Mouse (Mus musculus): ENCODE data around the gene Pnrc1. TPM values are rescaled to one million over a fixed set of nuclear protein-coding genes. Genes with fewer than 3 reads are reported as not detected.

Pnrc1 gene
- polyA plus RNA-seq, 1 experiment, result 250 TPM

GRCm38 (mm10) chr4:33254706-33255105 lies 35.3 kb downstream of the Pnrc1 start:
- no peak overlapping the region for H3K4me3 ChIP-seq (ENCODE audit: control insufficient read depth, insufficient read depth, low read length)
- TF ChIP-seq POLR2A (IDR thresholded peaks at IDR 0.05; ENCODE audit: control insufficient read depth, extremely low read depth, insufficient read depth, low read length, poor library complexity), result no peak
- no peak for TF ChIP-seq CTCF (IDR thresholded peaks at IDR 0.05; ENCODE audit: borderline replicate concordance, control insufficient read depth, extremely low read depth, insufficient read depth, low read length, poor library complexity)
- no peaks in the 10 kb centered on the region for H3K27me3 ChIP-seq (ENCODE audit: control insufficient read depth, insufficient read depth, low read length)
- H3K4me1 ChIP-seq (replicated peaks; ENCODE audit: control insufficient read depth, insufficient read depth, low read length), result peaks cover 5% of the 10 kb centered on the region
- H3K36me3 ChIP-seq (ENCODE audit: control insufficient read depth, insufficient read depth, low read length), result no peaks in the 10 kb centered on the region
- WGBS, result 91% methylated on average over 4 of the region's 4 CpGs
- H3K27ac ChIP-seq (ENCODE audit: control insufficient read depth, insufficient read depth, low read length), result no peak overlapping the region
- DNase-seq, result no peak

GRCm38 (mm10) chr4:33250867-33251266 lies 39.1 kb downstream of the Pnrc1 start:
- TF ChIP-seq CTCF (IDR thresholded peaks at IDR 0.05; ENCODE audit: borderline replicate concordance, control insufficient read depth, extremely low read depth, insufficient read depth, low read length, poor library complexity), result no peak
- TF ChIP-seq POLR2A (IDR thresholded peaks at IDR 0.05; ENCODE audit: control insufficient read depth, extremely low read depth, insufficient read depth, low read length, poor library complexity), result no peak
- WGBS, result 61% methylated on average over 2 of the region's 2 CpGs
- no peak for DNase-seq
- Histone ChIP-seq H3K36me3 (ENCODE audit: control insufficient read depth, insufficient read depth, low read length) (peaks cover 4% of the 10 kb centered on the region), H3K27me3 (ENCODE audit: control insufficient read depth, insufficient read depth, low read length) (no peaks in the 10 kb centered on the region), H3K4me1 (replicated peaks; ENCODE audit: control insufficient read depth, insufficient read depth, low read length) (peaks cover 8% of the 10 kb centered on the region), H3K4me3 (ENCODE audit: control insufficient read depth, insufficient read depth, low read length) (no peak overlapping the region), H3K27ac (ENCODE audit: control insufficient read depth, insufficient read depth, low read length) (no peak overlapping the region)

GRCm38 (mm10) chr4:33249716-33250230 lies 40.2 kb downstream of the Pnrc1 start:
- TF ChIP-seq POLR2A (IDR thresholded peaks at IDR 0.05; ENCODE audit: control insufficient read depth, extremely low read depth, insufficient read depth, low read length, poor library complexity), result no peak
- TF ChIP-seq CTCF (IDR thresholded peaks at IDR 0.05; ENCODE audit: borderline replicate concordance, control insufficient read depth, extremely low read depth, insufficient read depth, low read length, poor library complexity), result no peak
- Histone ChIP-seq H3K4me3 (ENCODE audit: control insufficient read depth, insufficient read depth, low read length) (no peak overlapping the region), H3K27me3 (ENCODE audit: control insufficient read depth, insufficient read depth, low read length) (no peaks in the 10 kb centered on the region), H3K27ac (ENCODE audit: control insufficient read depth, insufficient read depth, low read length) (no peak overlapping the region), H3K4me1 (replicated peaks; ENCODE audit: control insufficient read depth, insufficient read depth, low read length) (peaks cover 7% of the 10 kb centered on the region), H3K36me3 (ENCODE audit: control insufficient read depth, insufficient read depth, low read length) (peaks cover 15% of the 10 kb centered on the region)
- 81% methylated on average over 1 of the region's 1 CpGs for WGBS
- DNase-seq, result no peak

- peaks cover 9% of the 10 kb centered on the region; the same call in 1 of the 2 replicates for H3K4me1 ChIP-seq (replicated peaks; ENCODE audit: control insufficient read depth, insufficient read depth, low read length)
- H3K36me3 ChIP-seq (ENCODE audit: control insufficient read depth, insufficient read depth, low read length), result peaks cover 24% of the 10 kb centered on the region
- H3K27me3 ChIP-seq (ENCODE audit: control insufficient read depth, insufficient read depth, low read length), result no peaks in the 10 kb centered on the region
- H3K27ac ChIP-seq (ENCODE audit: control insufficient read depth, insufficient read depth, low read length), result peak overlapping the region; percentile 83
- WGBS, result under 1% methylated on average over 4 of the region's 4 CpGs
- 0 out of 2 replicates have a peak overlapping the region, but pooled peaks have one; percentile 9 for H3K4me3 ChIP-seq (ENCODE audit: control insufficient read depth, insufficient read depth, low read length)
- TF ChIP-seq CTCF (IDR thresholded peaks at IDR 0.05; ENCODE audit: borderline replicate concordance, control insufficient read depth, extremely low read depth, insufficient read depth, low read length, poor library complexity) (no peak), POLR2A (IDR thresholded peaks at IDR 0.05; ENCODE audit: control insufficient read depth, extremely low read depth, insufficient read depth, low read length, poor library complexity) (no peak)
- peak; percentile 29 for DNase-seq
These were observed 41.0 kb downstream of the Pnrc1 start for GRCm38 (mm10) chr4:33248915-33249314.

- Histone ChIP-seq H3K4me1 (replicated peaks; ENCODE audit: control insufficient read depth, insufficient read depth, low read length) (peaks cover 9% of the 10 kb centered on the region; the same call in 1 of the 2 replicates), H3K4me3 (ENCODE audit: control insufficient read depth, insufficient read depth, low read length) (peak overlapping the region; percentile 70), H3K27ac (ENCODE audit: control insufficient read depth, insufficient read depth, low read length) (peak overlapping the region; percentile 89), H3K27me3 (ENCODE audit: control insufficient read depth, insufficient read depth, low read length) (no peaks in the 10 kb centered on the region), H3K36me3 (ENCODE audit: control insufficient read depth, insufficient read depth, low read length) (peaks cover 30% of the 10 kb centered on the region)
- TF ChIP-seq CTCF (IDR thresholded peaks at IDR 0.05; ENCODE audit: borderline replicate concordance, control insufficient read depth, extremely low read depth, insufficient read depth, low read length, poor library complexity), result peak; percentile 61; the same call in 1 of the 2 replicates
- peak; percentile 98 for TF ChIP-seq POLR2A (IDR thresholded peaks at IDR 0.05; ENCODE audit: control insufficient read depth, extremely low read depth, insufficient read depth, low read length, poor library complexity)
- peak; percentile 98 for DNase-seq
- under 1% methylated on average over 88 of the region's 88 CpGs for WGBS
These were observed 41.7 kb downstream of the Pnrc1 start for GRCm38 (mm10) chr4:33248062-33248889.

- Histone ChIP-seq H3K27me3 (ENCODE audit: control insufficient read depth, insufficient read depth, low read length) (no peaks in the 10 kb centered on the region), H3K4me3 (ENCODE audit: control insufficient read depth, insufficient read depth, low read length) (peak overlapping the region; percentile 72), H3K36me3 (ENCODE audit: control insufficient read depth, insufficient read depth, low read length) (peaks cover 36% of the 10 kb centered on the region), H3K27ac (ENCODE audit: control insufficient read depth, insufficient read depth, low read length) (peak overlapping the region; percentile 89), H3K4me1 (replicated peaks; ENCODE audit: control insufficient read depth, insufficient read depth, low read length) (peaks cover 9% of the 10 kb centered on the region; the same call in 1 of the 2 replicates)
- under 1% methylated on average over 60 of the region's 60 CpGs for WGBS
- DNase-seq, result peak; percentile 95
- TF ChIP-seq CTCF (IDR thresholded peaks at IDR 0.05; ENCODE audit: borderline replicate concordance, control insufficient read depth, extremely low read depth, insufficient read depth, low read length, poor library complexity) (peak; percentile 64; the same call in 1 of the 2 replicates), POLR2A (IDR thresholded peaks at IDR 0.05; ENCODE audit: control insufficient read depth, extremely low read depth, insufficient read depth, low read length, poor library complexity) (peak; percentile 87)
These were observed 42.4 kb downstream of the Pnrc1 start for GRCm38 (mm10) chr4:33247479-33248053.

All from thymus, adult 2 months (tissue).